Comparison of ENCODE assay signal across 8 mouse cellular contexts in the genomic region with DNA sequence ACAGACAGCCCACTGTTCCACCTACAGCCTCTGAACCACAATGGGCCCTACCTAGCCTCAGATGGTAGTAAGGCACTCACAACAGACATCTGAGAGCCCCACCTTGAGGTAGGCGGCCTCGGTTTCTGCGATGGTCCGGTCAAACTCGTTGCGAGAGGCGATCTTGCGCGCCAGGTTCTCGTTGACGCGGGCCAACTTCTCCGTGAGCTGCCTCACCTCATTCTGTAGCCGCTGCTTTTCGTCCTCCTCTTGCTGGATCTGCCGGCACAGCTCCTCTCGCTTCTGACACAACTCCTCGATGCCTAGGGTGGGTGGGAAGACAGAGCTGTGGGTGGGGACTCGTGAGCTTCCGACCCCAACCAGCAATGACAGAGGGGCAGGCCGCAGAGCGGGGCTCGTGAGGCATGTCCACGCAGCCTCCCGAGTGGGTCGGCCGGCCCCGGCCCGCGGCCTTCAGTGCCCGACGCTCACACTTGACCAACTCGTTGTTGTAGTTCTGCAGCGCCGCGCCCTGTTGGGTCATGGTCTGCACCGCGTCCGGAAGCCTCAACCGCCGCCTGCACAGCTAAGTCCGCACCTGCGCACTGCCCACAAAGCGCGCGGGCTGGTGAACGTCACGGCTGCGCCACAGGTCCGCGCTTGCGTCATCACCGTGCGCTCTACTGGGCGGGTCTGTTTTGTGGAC. TPM values are rescaled to one million over a fixed set of nuclear protein-coding genes. Genes with fewer than 3 reads are reported as not detected.
A peak's percentile ranks its signal among the peaks of the same experiment; 100 is the strongest.
DNase-seq lines count a peak whose midpoint lies in the region; ATAC-seq lines count a peak whose summit lies in the region.

A gene (minus strand): TSS at position 612 of the 685 bp plus-strand sequence.
A gene (plus strand): TSS at position 652 of the 685 bp plus-strand sequence.

- peak; percentile 97 for ATAC-seq in forebrain, embryonic 14.5 days
- peak; percentile 96 for ATAC-seq in neural tube, embryonic 15.5 days (ENCODE audit: low FRiP score)

- H3K9ac ChIP-seq in forebrain, embryonic 14.5 days (ENCODE audit: low read length) = peak within 1 kb of the TSS; percentile 84
- peak within 1 kb of the TSS; percentile 86 for H3K9ac ChIP-seq in neural tube, embryonic 15.5 days (replicated peaks)

- H3K36me3 ChIP-seq in forebrain, embryonic 14.5 days (ENCODE audit: control insufficient read depth, insufficient read depth, low read length) = peaks cover 66% of the 10 kb centered on the region
- H3K36me3 ChIP-seq in neural tube, embryonic 15.5 days = peaks cover 56% of the 10 kb centered on the region

- H3K4me2 ChIP-seq in forebrain, embryonic 14.5 days (ENCODE audit: low read length) = peak within 1 kb of the TSS; percentile 97
- peak within 1 kb of the TSS; percentile 91 for H3K4me2 ChIP-seq in neural tube, embryonic 15.5 days

- peak; percentile 98 for DNase-seq in ES-CJ7 (ENCODE audit: low read depth, low spot score)
- peak; percentile 96 for DNase-seq in cerebellum, adult 11 months
- peak; percentile 97 for DNase-seq in forebrain, embryonic 14.5 days (ENCODE audit: low spot score)
- peak; percentile 98 to 99 for DNase-seq in heart, postnatal 14 days
- peak; percentile 98 for DNase-seq in layer of hippocampus, adult 11-12 months (ENCODE audit: low spot score)
- peak; percentile 97 to 98 for DNase-seq in lung, adult 18-20 months
- peak; percentile 96 for DNase-seq in testis, postnatal 14 days (ENCODE audit: low spot score)

- under 1% methylated on average over 53 of the region's 55 CpGs for WGBS in forebrain, embryonic 14.5 days
- under 1% methylated on average over 55 of the region's 55 CpGs for WGBS in neural tube, embryonic 15.5 days

- H3K27me3 ChIP-seq in forebrain, embryonic 14.5 days (replicated peaks; ENCODE audit: control insufficient read depth, insufficient read depth, low read length) = no peaks in the 10 kb centered on the region
- H3K27me3 ChIP-seq in neural tube, embryonic 15.5 days (replicated peaks) = no peaks in the 10 kb centered on the region

- peaks cover 24% of the 10 kb centered on the region for H3K4me1 ChIP-seq in forebrain, embryonic 14.5 days (ENCODE audit: control insufficient read depth, insufficient read depth, low read length)
- peaks cover 54% of the 10 kb centered on the region for H3K4me1 ChIP-seq in neural tube, embryonic 15.5 days

- intact Hi-C loops in heart, postnatal 14 days (cut with DNase I) = no loop called here

- no peaks in the 10 kb centered on the region for H3K9me3 ChIP-seq in forebrain, embryonic 14.5 days (replicated peaks; ENCODE audit: control insufficient read depth, low read length)
- H3K9me3 ChIP-seq in neural tube, embryonic 15.5 days (replicated peaks) = no peaks in the 10 kb centered on the region

- peak within 1 kb of the TSS; percentile 88 for H3K4me3 ChIP-seq in forebrain, embryonic 14.5 days (ENCODE audit: low read depth, low read length)
- peak within 1 kb of the TSS; percentile 92 for H3K4me3 ChIP-seq in neural tube, embryonic 15.5 days (replicated peaks)

- peak within 1 kb of the TSS; percentile 72; the same call in 1 of the 2 replicates for H3K27ac ChIP-seq in forebrain, embryonic 14.5 days (ENCODE audit: low read depth, low read length)
- peak within 1 kb of the TSS; percentile 88 for H3K27ac ChIP-seq in neural tube, embryonic 15.5 days (replicated peaks)

RNA-seq across cellular contexts. Expression of the first gene that starts in this region (rescaled TPM):
- polyA plus RNA-seq in forebrain, embryonic 14.5 days (2014; fragmentation: Nextera tagmentation; extraction: Ambion mirVana) = 258 and 281 TPM in 2 replicates
- total RNA-seq in heart, postnatal 14 days (2021) = 10 to 100 TPM; 38.3 to 46.9 TPM
- 177 and 183 TPM in 2 replicates for polyA plus RNA-seq in neural tube, embryonic 15.5 days (2015; fragmentation: Nextera tagmentation; extraction: Ambion mirVana)

RNA-seq across cellular contexts. Expression of the second gene that starts in this region (rescaled TPM):
- polyA plus RNA-seq in forebrain, embryonic 14.5 days (2014; fragmentation: Nextera tagmentation; extraction: Ambion mirVana) = 105 and 123 TPM in 2 replicates
- total RNA-seq in heart, postnatal 14 days (2021) = 10 to 100 TPM; 44.0 to 44.1 TPM
- polyA plus RNA-seq in neural tube, embryonic 15.5 days (2015; fragmentation: Nextera tagmentation; extraction: Ambion mirVana) = 125 and 129 TPM in 2 replicates

Comparison
In these comparisons a context has a peak if more than half of its experiments do, and no peak if none do; other contexts are left out.
1. Peak in every context shown above with its lines: DNase-seq, ATAC-seq, H3K4me3 ChIP-seq and H3K27ac ChIP-seq.